Mouse (Mus musculus) layer of hippocampus, postnatal 14 days (tissue): Measurements from ENCODE around the gene Fnbp4. TPM values are rescaled to one million over a fixed set of nuclear protein-coding genes. Genes with fewer than 3 reads are reported as not detected.
A peak's percentile ranks its signal among the peaks of the same experiment; 100 is the strongest.

ENCODE experiments used
- DNase-seq, 2 experiments: peaks; one replicate each; pipeline ENCODE4 v3.0.0; 2021 to 2022; ENCODE audit warnings: low spot score in 2 of 2, mixed read lengths in 1 of 2
- long read RNA-seq, 2 experiments: library from polyadenylated mRNA; stranded (forward); transcript quantifications; one replicate each; pipeline ENCODE4 v2.0.0; 2021
- total RNA-seq, 2 experiments: library from RNA; stranded (reverse); gene quantifications; 2 replicates each; pipeline ENCODE4 v1.2.3; 2021

Gene Fnbp4
- 10 to 100 TPM; 58.8 to 74.5 TPM for total RNA-seq
- long read RNA-seq, experiment 1, full-length matches to known transcripts = 14 of 27 reads
- long read RNA-seq, experiment 1, partial matches to known transcripts = 5 of 27 reads
- long read RNA-seq, experiment 1, other reads (novel, unspliced or antisense) = 8 of 27 reads
- long read RNA-seq, experiment 2, full-length matches to known transcripts = 6 of 21 reads
- long read RNA-seq, experiment 2, partial matches to known transcripts = 7 of 21 reads
- long read RNA-seq, experiment 2, other reads (novel, unspliced or antisense) = 8 of 21 reads

GRCm38 (mm10) chr2:90745053-90745678, at the start of gene Fnbp4:
TSS of gene Fnbp4 (plus strand) at chr2:90745370.
- DNase-seq = peak; percentile 98 to 99

- no peak for DNase-seq
Measured at GRCm38 (mm10) chr2:90700943-90701342, 44.2 kb upstream of the Fnbp4 start.

- no peak for DNase-seq
Measured at GRCm38 (mm10) chr2:90708548-90708947, 36.6 kb upstream of the Fnbp4 start.

GRCm38 (mm10) chr2:90715555-90716092, 29.5 kb upstream of the Fnbp4 start:
- no peak for DNase-seq

GRCm38 (mm10) chr2:90717366-90717765, 27.8 kb upstream of the Fnbp4 start:
- DNase-seq = no peak

- DNase-seq = no peak
Measured at GRCm38 (mm10) chr2:90717948-90718347, 27.2 kb upstream of the Fnbp4 start.

- DNase-seq = no peak
Measured at GRCm38 (mm10) chr2:90726818-90727217, 18.4 kb upstream of the Fnbp4 start.

GRCm38 (mm10) chr2:90735326-90735725, 9.8 kb upstream of the Fnbp4 start:
- no peak for DNase-seq

- no peak for DNase-seq
Measured at GRCm38 (mm10) chr2:90738801-90739200, 6.4 kb upstream of the Fnbp4 start.

- no peak for DNase-seq
Measured at GRCm38 (mm10) chr2:90739327-90739726, 5.8 kb upstream of the Fnbp4 start.

GRCm38 (mm10) chr2:90739921-90740320, 5.2 kb upstream of the Fnbp4 start:
- no peak for DNase-seq

GRCm38 (mm10) chr2:90744285-90745052, 701 bp upstream of the Fnbp4 start:
- peak in 1 of 2 experiments; percentile 15 for DNase-seq

- no peak for DNase-seq
Measured at GRCm38 (mm10) chr2:90745740-90746537, 769 bp downstream of the Fnbp4 start.

GRCm38 (mm10) chr2:90746538-90746865, 1.3 kb downstream of the Fnbp4 start:
- no peak for DNase-seq

GRCm38 (mm10) chr2:90747131-90747530, 2.0 kb downstream of the Fnbp4 start:
- DNase-seq = no peak

GRCm38 (mm10) chr2:90749676-90750459, 4.7 kb downstream of the Fnbp4 start:
- no peak for DNase-seq

GRCm38 (mm10) chr2:90753565-90753964, 8.4 kb downstream of the Fnbp4 start:
- no peak for DNase-seq

- DNase-seq = no peak
Measured at GRCm38 (mm10) chr2:90754188-90754587, 9.0 kb downstream of the Fnbp4 start.

GRCm38 (mm10) chr2:90765123-90765522, 20.0 kb downstream of the Fnbp4 start:
- no peak for DNase-seq

- no peak for DNase-seq
Measured at GRCm38 (mm10) chr2:90781323-90781722, 36.2 kb downstream of the Fnbp4 start.
